Mouse (Mus musculus) kidney, adult 9 months (tissue): ENCODE measurements around the gene Gpr75.

Experiments
- DNase-seq: peaks from one replicate; pipeline ENCODE4 v3.0.0; 2022

The Gpr75 gene

GRCm38 (mm10) chr11:30885171-30885871 is at the start of gene Gpr75, which contains the start of gene Asb3:
TSS of gene Gpr75 (plus strand) at chr11:30885358.
TSS of gene Asb3 (plus strand) at chr11:30885416.
- DNase-seq, result peak; percentile 28

- DNase-seq, result no peak
Measured at GRCm38 (mm10) chr11:30838793-30839192, 46.4 kb upstream of the Gpr75 start.

GRCm38 (mm10) chr11:30844355-30844754 is 40.8 kb upstream of the Gpr75 start:
- DNase-seq, result no peak

GRCm38 (mm10) chr11:30872425-30872824 is 12.7 kb upstream of the Gpr75 start:
- DNase-seq, result no peak

GRCm38 (mm10) chr11:30888153-30888552 is 3.0 kb downstream of the Gpr75 start:
- no peak for DNase-seq

GRCm38 (mm10) chr11:30896201-30896600 is 11.0 kb downstream of the Gpr75 start:
- no peak for DNase-seq

GRCm38 (mm10) chr11:30899312-30899711 is 14.2 kb downstream of the Gpr75 start:
- no peak for DNase-seq

GRCm38 (mm10) chr11:30912311-30912710 is 27.2 kb downstream of the Gpr75 start:
- no peak for DNase-seq

GRCm38 (mm10) chr11:30920641-30921040 is 35.5 kb downstream of the Gpr75 start:
- DNase-seq, result no peak

GRCm38 (mm10) chr11:30923283-30923682 is 38.1 kb downstream of the Gpr75 start:
- no peak for DNase-seq

- no peak for DNase-seq
Measured at GRCm38 (mm10) chr11:30928079-30928478, 42.9 kb downstream of the Gpr75 start.

GRCm38 (mm10) chr11:30928498-30928897 is 43.3 kb downstream of the Gpr75 start:
- no peak for DNase-seq
